Mouse (Mus musculus): ENCODE data around the gene Osbpl9.

- TF ChIP-seq GATA1 (IDR thresholded peaks at IDR 0.05; ENCODE audit: borderline replicate concordance, low read length) = no peak
- no peak for TF ChIP-seq FLI1 (IDR thresholded peaks at IDR 0.05; ENCODE audit: low read length)
Measured at GRCm38 (mm10) chr4:109103145-109103883, 98.8 kb downstream of the Osbpl9 start.

Measured in megakaryocyte, embryonic 14.5 days (primary cell).